Mouse (Mus musculus) spleen, embryonic (tissue): ENCODE data around the gene Wfdc6b.
"Not testable (repeated sequence)": the region's sequence is repeated elsewhere in the genome, so short reads cannot be mapped to it uniquely, and the experiment has no call there.

ENCODE experiments used
- CTCF ChIA-PET: fragments of 350-600 bp; sonication (Branson Sonifier 250); formaldehyde crosslinking; loops from one replicate; lab custom pipeline; 2022; lab: Charles Lee

Gene Wfdc6b

DNA sequence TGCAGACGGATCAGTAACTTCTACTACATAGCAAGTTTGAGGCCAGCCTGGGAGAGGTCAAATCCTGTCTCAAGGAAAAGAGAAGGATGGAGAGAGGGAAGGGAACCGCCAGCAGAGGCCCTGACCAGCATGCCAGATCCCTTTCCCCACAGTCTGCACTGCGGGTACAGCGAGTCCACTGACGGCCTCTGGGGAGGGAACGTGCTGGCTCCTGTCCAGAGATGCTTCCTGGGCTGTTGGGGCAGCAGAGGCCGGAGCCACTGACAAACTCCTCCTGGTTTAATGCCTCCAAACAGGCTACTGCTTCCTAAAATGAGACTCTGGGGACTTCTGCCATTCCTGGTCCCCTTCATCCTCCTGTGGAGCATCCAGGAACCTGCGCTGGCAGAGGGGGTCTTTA lies at the start of gene Wfdc6b, which contains the start of gene Wfdc8:
Wfdc6b (plus strand) TSS at position 52 of the 400 bp plus-strand sequence.
Wfdc8 (minus strand) TSS at position 156 of the 400 bp plus-strand sequence.
- CTCF ChIA-PET: not testable (repeated sequence)

DNA sequence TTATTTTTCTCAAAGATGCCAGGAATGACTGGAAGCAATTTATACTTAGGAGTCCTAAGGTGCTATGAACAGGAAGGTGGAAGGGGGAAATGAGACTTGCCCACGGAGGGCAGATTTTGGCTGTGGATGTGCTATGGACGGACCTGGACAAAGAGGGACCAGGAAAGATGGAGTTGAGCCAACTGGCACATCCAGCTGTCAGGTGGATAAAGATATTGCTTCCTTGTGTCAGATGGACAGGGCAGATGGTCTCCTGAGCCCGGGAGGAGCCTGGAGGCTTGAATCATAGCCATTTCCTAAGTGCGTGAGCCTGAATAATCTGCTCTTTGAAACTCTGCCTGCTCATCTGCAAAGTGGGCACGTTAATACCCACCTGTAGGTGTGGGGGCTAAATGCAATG lies 49.0 kb upstream of the Wfdc6b start:
- CTCF ChIA-PET: no interaction called here

DNA sequence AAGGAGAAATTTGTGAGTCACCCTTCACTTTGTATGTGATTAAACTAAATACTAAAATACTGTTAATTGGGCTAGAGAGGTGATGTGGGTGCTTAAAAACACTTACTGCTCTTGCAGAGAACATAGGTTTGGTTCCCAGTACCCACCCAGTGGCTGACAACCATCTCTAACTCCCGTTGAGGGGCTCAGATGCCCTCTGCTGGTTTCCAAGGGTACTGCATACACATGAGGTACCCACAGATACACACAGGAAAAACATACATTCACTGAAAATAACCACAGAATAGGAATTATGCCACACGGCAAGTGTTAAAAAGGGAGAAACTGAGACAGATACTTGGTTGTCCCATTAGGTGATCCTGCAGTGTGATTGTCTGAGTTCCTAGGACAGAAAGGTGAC lies 46.3 kb upstream of the Wfdc6b start:
- CTCF ChIA-PET: no interaction called here

DNA sequence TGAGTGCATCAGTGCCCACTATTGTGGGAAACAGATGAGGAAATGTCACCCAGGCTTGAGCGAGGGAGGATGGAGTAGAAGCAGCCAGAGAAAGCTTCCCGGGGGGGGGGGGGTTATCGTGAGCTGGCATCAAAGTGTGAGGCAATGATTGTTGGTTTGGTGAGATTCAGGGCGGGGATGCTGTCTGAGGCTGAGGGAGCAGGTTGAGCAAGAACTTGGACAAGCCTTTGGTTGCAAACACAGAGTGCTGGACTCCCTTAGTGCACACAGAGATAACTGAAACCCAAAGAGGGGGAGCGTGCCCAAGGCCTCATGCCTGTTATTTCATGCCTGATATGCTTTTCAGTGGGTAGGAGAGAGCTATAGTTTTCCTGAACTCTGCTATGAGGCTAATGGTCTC lies 45.9 kb upstream of the Wfdc6b start:
- CTCF ChIA-PET: no interaction called here

DNA sequence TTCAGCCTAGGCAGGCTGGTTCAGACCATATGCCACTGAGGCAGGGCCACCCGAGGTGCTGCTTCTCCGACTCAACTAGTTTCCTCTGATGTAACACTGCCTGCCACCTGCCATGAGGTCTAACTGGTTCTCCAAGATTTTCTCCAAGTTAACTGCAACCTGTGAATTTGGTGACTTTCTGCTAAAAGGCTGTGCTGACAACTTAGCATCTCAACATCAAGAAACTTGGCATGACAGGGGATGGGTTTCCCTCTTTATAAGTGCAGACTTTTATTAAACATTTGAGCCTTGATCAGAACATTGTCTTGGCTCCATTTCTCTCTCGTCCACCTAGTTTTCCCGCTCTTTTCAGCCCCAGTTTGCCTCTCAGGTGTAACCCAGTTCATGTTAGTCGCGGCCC lies 40.0 kb upstream of the Wfdc6b start, which contains the start of gene Spint3:
Spint3 (minus strand) TSS at position 101 of the 400 bp plus-strand sequence.
- CTCF ChIA-PET: not testable (repeated sequence)

DNA sequence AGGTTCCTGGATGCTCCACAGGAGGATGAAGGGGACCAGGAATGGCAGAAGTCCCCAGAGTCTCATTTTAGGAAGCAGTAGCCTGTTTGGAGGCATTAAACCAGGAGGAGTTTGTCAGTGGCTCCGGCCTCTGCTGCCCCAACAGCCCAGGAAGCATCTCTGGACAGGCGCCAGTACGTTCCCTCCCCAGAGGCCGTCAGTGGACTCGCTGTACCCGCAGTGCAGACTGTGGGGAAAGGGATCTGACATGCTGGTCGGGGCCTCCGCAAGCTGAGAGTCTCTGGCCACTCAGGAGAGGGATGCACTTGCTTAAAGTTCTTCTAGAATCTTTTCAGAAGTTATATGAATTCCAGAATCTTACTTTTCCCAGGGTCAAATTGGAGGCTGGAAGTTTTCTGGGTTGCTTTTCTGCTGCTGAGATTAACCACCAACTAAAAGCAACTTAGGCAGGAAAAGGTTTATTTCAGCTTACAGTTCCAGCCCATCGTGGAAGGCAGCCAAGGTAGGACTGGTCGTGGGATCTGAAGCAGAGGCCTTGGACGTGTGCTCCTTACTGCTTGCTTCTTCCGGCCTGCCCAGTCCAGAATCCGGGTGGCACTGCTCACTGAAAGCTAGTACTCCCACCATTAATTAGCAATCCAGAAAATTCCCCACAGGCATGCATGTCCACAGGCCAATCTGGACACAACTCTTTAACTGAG lies 28.1 kb upstream of the Wfdc6b start, which contains the start of gene Wfdc6a:
Wfdc6a (minus strand) TSS at position 423 of the 701 bp plus-strand sequence.
- CTCF ChIA-PET: not testable (repeated sequence)

DNA sequence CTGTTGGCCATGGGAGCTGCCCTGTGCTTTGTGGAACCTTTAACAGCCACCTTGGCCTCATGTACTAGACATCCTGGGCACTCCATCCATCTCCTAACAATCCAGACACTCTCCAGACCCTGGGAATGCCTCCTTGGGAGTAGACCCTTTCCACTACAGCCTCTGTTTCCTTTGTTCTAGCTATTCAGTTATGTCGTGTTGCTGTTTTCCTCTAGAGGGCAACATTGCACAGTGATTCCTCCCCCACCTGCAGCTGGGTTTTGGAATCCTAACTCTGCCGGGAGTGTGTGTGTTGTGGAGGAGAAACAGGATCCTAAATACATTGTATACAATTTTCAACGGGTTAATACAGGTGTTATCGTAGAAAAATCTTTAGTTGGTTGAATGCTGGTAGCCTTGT lies 21.3 kb upstream of the Wfdc6b start:
- CTCF ChIA-PET: interaction anchor here (0.6 kb wide), 1 partner anchor 91 kb away, joined by 4 read pairs; no protein-coding TSS in a partner anchor

DNA sequence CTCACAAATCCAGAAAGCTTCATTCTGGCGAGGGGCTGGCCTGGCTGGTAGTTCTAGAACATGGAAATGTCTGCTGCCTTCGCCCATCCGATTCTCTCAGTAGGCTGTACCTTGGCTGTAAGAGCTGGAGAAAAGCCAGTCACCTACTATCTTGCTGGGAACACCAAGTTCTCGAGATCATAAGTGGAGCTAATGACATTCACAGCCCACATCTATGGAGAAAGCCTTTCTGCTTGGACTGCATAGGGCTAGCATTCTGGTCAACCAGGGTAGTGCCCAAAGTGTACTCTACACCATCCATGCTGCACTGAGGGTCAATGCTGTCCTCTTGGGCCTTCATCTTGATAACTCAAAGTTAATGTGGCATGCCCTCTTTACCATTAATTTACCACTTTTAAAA lies 19.8 kb upstream of the Wfdc6b start, which contains the start of gene Eppin:
Eppin (minus strand) TSS at position 101 of the 400 bp plus-strand sequence.
- CTCF ChIA-PET: no interaction called here

DNA sequence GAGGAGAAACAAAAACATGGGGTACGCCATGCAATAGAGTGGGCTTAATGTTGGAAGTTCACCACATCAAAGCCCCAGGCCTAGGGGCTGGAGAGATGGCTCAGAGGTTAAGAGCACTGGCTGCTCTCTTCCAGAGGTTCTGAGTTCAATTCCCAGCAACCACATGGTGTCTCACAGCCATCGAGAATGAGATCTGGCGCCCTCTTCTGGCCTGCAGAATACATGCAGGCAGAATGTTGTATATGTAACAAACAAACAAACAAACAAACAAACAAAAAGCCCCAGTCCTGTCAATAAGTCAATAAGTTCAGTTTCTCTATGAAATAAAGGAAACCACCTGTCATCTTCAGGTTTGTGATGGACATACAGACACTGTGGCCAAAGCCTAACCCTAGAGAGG lies 13.1 kb upstream of the Wfdc6b start:
- CTCF ChIA-PET: no interaction called here

DNA sequence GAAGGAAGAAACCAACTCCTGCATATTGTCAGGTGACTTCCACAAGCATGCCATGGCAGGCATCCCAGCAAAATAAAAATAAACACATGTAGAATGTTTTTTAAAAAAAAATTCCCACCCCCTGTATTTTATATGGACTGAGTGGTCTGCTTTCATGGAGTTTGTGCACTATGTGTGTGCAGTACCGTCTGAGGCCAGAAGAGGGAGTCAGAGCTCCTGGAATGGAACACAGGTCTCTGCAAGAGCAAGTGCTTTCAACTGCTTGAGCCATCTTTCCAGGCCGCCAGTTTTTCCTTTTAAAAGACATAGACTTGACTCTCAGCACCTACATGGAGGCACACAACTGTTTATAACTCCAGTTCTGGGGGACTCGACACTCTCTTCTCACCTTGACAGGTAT lies 9.8 kb upstream of the Wfdc6b start:
- CTCF ChIA-PET: no interaction called here

DNA sequence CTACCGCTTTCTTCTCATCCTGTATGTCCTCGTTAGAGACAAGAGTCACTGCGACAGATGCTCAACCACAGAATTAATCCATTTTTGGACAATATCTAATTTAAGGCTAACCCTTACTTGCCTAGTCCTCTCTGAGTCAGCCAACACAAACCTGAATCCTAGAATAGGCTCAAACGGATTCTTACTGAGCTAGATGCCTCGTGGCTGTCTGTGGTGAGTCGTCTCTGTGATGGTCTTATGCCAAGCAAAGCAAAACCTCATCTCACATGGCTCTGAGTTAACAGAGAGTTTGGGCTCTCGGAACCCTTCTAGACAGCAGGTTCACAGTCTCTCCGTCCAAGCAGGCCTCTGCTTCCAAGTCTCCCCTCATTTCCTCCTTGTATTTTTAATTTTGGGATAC lies 8.9 kb upstream of the Wfdc6b start:
- CTCF ChIA-PET: no interaction called here

DNA sequence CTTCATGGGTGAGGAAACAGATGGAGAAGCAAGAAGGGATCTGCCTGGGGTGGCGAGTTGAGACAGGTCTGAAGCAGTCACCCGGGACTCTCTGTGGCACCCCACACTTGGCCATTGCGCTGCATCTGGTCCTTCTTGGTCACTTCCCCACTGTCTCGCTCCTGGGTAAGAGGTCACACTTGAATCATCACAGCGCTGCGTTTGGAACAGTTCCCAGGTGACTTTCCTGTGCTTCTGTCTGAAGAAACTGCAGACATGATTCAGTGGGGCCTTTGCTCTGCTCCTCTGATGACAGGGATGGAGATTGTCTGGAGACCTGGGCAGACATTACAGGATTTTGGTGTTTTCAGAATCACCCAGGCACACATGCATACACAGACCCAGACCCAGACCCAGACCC lies 4.5 kb upstream of the Wfdc6b start:
- CTCF ChIA-PET: no interaction called here

DNA sequence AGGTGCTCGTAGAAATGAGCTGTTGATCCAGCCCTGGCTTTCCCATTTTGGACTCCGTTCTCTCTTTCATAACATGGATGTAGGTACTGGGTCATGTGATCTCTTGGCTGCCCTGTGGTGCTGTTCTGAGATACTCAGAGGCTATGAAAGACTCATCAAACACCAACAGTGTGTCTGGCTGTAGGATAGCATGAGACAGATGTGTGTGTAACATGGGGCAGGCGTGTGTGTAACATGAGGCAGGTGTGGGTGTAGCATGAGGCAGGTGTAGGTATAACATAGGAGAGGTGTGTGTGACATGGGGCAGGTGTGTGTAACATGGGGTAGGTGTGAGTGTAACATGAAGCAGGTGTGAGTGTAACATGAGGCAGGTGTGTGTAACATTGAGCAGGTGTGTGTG lies 2.1 kb downstream of the Wfdc6b start:
- CTCF ChIA-PET: no interaction called here

DNA sequence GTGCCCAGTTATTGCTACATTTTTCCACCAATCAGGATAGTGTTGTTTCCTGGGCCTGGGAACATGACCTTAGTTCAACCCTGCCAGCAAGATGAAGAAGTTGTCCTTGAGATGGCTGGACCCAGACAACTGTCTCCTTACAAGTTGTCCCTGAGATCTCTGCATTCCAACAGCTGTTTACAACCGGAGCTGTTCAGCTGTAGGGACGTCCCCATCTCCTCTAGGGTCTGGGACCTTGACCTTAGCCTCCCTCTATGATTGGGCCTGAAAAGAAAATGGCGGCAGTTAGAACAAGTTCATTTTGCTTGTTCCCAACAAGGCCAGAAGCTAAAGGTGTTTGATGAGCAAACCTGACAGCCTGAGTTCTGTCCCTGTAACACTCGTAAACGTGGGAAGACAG lies 5.7 kb downstream of the Wfdc6b start:
- CTCF ChIA-PET: no interaction called here

DNA sequence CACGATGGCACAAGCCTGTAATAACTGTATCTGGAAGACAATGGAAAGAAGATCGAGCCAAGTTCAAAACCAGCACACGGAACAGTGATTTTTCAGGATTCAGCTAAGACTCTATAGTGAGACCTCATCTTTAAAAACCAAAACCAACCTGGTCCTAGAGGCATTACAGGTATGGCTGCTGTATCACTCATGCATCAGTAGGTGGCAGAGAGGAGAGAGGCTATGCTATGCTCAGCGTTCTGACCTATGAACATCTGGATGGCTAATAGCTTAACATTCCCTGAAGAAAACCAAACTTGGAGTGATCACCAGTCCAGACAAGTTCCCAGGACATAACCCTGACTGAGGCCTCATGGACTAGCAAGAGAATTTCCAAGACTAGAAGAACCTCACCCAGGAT lies 8.5 kb downstream of the Wfdc6b start:
- CTCF ChIA-PET: no interaction called here

DNA sequence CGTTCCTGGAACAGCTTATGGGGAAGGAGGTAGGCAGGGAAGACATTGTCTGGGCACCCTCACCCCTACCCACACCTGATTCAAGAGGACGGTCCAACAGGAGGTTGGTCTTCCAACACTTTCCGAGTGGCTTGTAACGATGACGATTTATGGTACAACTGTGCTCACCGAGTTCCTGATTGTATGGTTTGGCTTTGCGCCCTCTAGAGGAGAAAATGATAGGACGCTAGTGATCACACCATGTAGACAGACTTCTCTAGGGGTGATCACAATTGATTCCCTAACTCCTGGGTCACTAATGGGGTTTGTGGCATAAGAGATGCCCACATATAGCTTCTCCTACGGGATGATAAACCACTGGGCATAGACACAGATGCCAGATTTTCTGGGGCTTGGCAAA lies 21.9 kb downstream of the Wfdc6b start:
- CTCF ChIA-PET: no interaction called here

DNA sequence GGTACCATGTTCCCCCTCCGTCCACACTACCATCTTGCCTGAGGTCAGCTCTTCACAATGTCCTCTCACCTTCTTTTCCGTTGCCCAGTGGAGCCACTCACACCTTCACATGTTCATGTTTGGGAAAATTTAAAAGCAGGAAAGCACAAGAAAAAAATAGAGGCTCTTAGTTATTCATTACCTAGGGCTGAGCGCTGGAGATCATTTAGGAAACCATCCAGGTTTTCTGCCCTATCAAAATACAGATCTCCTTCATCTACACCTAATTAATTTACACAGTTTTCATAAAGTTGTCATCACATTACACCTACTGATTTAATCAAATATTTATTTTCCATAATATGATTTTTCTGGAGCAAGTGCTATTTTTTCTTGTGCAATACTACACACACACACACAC lies 25.4 kb downstream of the Wfdc6b start, which contains the start of gene Wfdc16:
Wfdc16 (minus strand) TSS at position 101 of the 400 bp plus-strand sequence.
- CTCF ChIA-PET: no interaction called here

DNA sequence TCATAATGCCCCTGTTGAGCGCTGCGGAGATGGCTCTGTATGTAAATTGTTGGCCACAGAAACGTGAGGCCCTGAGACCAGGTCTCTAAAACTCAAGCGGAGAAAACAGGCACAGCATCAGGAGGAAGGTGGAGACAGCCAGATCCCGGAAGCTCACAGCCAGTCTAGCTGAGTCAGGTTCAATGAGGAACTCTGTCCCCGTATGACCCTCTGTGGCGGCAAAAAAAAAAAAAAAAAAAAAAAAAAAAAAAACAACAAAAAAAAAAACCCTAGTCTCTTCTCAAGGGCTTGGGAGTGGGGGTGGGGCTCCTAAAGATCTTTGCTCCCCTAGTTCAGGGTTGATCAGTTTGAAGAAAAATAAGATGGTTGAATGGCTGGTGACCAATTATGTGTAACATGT lies 27.8 kb downstream of the Wfdc6b start:
- CTCF ChIA-PET: no interaction called here

DNA sequence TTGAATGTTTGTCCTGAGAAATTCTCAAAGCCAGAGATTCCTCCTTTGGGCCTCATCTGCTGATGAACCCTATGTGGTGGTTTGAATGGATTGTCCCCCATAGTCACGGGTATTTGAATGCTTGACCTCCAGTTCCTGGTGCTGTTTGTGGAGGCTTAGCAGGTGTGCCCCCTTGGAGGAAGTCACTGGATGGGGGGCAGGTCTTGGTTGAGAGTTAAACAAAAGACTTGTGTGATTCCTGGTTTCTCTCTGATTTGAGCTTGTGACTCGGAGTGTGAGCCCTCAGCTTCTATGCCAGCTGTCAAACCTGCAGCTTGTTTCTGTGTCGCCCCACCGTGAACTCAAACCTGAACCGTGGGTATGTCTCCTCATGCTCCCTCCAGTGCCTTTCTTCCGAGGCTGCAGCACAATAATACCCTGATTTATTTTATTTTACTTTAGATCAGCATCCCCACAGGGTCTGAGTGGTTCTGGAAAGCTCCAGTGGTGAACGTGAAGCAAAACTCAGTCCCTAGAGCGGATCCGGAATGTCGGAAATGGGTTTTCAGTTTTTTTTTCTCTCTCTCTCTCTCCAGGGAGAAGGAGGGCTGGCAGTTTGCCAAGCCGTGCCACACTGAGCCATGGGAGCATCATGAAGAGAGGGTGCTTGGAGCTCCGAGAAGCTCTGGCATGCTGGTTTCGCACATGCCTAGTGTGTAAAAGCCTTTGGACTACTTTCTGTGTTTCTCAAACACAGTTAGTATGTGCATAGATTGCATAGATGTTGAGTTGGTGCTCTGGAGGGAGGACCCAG lies 28.8 kb downstream of the Wfdc6b start:
- CTCF ChIA-PET: no interaction called here

DNA sequence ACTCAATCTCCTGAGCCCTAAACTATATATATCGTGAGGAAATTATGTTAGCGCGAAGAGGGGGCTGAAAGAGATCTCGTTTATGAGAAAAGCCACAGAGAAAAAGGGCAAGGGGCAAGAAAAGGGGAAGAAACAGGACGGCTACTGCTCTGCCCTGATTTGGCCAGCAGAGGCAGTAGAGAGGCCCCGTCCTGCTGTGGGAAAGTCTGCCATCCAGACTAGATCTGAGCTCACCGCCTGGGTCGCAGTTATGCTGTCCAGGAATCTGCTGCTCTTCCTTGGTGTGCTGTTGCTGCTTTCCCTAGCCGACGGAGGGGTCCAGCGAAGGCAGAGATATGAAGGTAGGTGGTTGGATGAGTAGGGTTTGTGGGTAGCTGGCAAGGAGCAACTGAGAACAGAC lies 42.5 kb downstream of the Wfdc6b start, which contains the start of gene Wfdc10:
Wfdc10 (plus strand) TSS at position 189 of the 400 bp plus-strand sequence.
- CTCF ChIA-PET: no interaction called here

DNA sequence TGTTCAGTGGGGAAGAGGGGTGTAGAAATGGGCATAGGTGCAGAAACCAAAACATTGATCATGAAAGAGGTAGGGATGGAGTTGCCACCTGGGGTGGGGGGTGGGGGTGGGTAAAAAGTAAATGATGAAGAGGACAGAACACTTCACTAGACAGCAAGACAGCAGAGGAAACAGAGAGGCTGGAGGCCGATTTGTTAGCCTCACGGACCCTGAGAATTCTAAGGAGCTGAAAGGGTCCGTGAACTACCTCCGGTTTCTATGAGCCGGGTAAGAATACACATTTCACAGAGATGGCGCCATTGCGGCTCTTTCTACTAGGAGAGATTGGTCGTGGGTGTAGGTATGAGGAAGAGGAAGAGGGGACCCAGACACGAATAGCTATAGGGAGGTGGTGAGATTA lies 43.2 kb downstream of the Wfdc6b start, which contains the start of gene Wfdc9:
Wfdc9 (minus strand) TSS at position 101 of the 400 bp plus-strand sequence.
- CTCF ChIA-PET: no interaction called here

DNA sequence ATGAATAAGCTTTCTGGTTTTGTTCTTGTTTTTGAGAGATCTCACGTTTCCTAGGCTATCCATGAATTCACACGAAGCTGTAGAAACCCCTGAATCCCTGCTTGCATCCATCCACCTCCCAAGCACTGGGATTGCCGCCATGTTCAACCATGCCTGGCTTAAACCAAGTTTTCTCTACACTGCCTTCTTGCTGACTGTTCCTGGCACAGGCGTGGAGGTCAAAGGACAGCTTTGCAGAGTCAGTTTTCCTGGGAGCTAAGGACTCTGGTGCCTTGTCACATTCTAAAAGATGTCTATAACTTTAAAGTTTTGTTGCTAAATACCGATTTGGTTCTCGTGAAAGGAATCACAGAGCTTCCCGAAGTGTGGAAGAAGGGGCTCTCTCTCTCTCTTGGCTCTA lies 51.5 kb downstream of the Wfdc6b start:
- CTCF ChIA-PET: no interaction called here
